Mouse (Mus musculus): ENCODE data around the gene Id2. TPM values are rescaled to one million over a fixed set of nuclear protein-coding genes. Genes with fewer than 3 reads are reported as not detected.

Id2 gene
- total and polyA plus RNA-seq, 2 experiments from 2014 or later = 239 to 515 TPM

DNA sequence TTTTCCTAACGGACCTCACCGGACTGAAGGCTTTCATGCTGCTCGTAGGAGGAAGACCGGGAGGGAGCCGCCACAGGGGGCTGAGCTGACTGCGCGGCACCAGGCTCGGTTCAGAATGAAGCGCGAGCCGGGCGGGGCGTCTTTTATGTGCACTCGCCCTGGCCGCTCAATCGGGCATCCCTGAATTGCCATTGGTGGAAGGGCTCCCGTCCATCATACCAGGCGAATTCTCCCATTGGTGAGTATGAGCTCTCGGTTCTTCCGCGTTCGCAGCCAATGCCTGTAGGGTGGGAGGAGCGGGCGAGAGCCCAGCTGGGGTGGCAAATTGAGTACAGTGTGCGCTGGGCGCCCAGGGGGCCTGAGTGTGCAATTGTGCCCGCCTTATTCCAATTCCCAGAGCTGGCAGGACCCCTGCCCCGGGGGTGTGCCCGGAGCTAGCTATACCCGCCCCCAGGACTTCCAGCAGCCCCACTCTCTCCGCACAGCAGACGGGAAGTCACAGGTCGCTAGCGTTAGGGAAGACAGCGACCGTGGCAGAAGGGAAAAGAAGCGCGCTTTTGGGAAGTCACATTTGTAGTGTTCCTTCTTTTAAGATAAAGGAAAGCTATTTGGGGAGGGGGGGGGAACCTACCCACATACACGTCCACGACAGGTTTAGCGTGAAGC lies 833 bp downstream of the Id2 start:
- under 1% methylated on average over 41 of the region's 41 CpGs for WGBS
- H3K4me3 ChIP-seq (ENCODE audit: low read depth, low read length) = peak overlapping the region; percentile 69
- peak overlapping the region; percentile 72 for H3K9ac ChIP-seq
- peak overlapping the region; percentile 92 for H3K27ac ChIP-seq (ENCODE audit: low read depth, low read length)
- ATAC-seq (peak; percentile 92), DNase-seq (peak; percentile 98)
- H3K4me1 ChIP-seq (ENCODE audit: insufficient read depth) = peaks cover 29% of the 10 kb centered on the region
- no peaks in the 10 kb centered on the region for H3K9me3 ChIP-seq (ENCODE audit: low read length)
- TF ChIP-seq CTCF (IDR thresholded peaks at IDR 0.05; ENCODE audit: low read depth) = peak; percentile 22
- H3K36me3 ChIP-seq (ENCODE audit: insufficient read depth) = no peaks in the 10 kb centered on the region
- H3K27me3 ChIP-seq (ENCODE audit: insufficient read depth, low read length) = no peaks in the 10 kb centered on the region
- peak overlapping the region; percentile 95 for H3K4me2 ChIP-seq (ENCODE audit: low read depth)

DNA sequence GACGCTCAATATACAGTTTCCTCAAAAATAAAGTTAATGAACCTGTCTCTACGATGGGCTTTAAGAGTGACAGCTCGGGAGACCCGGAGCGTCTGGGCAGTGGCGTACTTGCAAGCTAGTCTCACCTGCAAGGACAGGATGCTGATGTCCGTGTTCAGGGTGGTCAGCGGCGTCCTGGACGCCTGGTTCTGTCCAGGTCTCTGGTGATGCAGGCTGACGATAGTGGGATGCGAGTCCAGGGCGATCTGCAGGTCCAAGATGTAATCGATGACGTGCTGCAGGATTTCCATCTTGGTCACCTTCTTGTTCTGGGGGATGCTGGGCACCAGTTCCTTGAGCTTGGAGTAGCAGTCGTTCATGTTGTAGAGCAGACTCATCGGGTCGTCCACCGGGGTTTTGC lies 1.4 kb downstream of the Id2 start:
- peak overlapping the region; percentile 95 for H3K4me2 ChIP-seq (ENCODE audit: low read depth)
- WGBS = 2% methylated on average over 19 of the region's 19 CpGs
- no peak for DNase-seq
- H3K4me3 ChIP-seq (ENCODE audit: low read depth, low read length) = peak overlapping the region; percentile 69
- no peaks in the 10 kb centered on the region for H3K36me3 ChIP-seq (ENCODE audit: insufficient read depth)
- peaks cover 25% of the 10 kb centered on the region for H3K4me1 ChIP-seq (ENCODE audit: insufficient read depth)
- H3K9me3 ChIP-seq (ENCODE audit: low read length) = no peaks in the 10 kb centered on the region
- H3K9ac ChIP-seq = peak overlapping the region; percentile 72
- peak overlapping the region; percentile 84 for H3K27ac ChIP-seq (ENCODE audit: low read depth, low read length)
- H3K27me3 ChIP-seq (ENCODE audit: insufficient read depth, low read length) = no peaks in the 10 kb centered on the region
- ATAC-seq = peak; percentile 2
- TF ChIP-seq CTCF (IDR thresholded peaks at IDR 0.05; ENCODE audit: low read depth) = no peak

- no peaks in the 10 kb centered on the region for H3K27me3 ChIP-seq (ENCODE audit: insufficient read depth, low read length)
- H3K4me1 ChIP-seq (ENCODE audit: insufficient read depth) = peaks cover 24% of the 10 kb centered on the region
- H3K4me3 ChIP-seq (ENCODE audit: low read depth, low read length) = peak overlapping the region; percentile 69
- peak; percentile 65 for DNase-seq
- no peak for ATAC-seq
- no peaks in the 10 kb centered on the region for H3K36me3 ChIP-seq (ENCODE audit: insufficient read depth)
- WGBS = 1% methylated on average over 22 of the region's 22 CpGs
- H3K4me2 ChIP-seq (ENCODE audit: low read depth) = peak overlapping the region; percentile 95
- peak overlapping the region; percentile 72 for H3K9ac ChIP-seq
- H3K27ac ChIP-seq (ENCODE audit: low read depth, low read length) = peak overlapping the region; percentile 84
- H3K9me3 ChIP-seq (ENCODE audit: low read length) = no peaks in the 10 kb centered on the region
- TF ChIP-seq CTCF (IDR thresholded peaks at IDR 0.05; ENCODE audit: low read depth) = peak; percentile 39; the same call in 1 of the 2 replicates
Observed at GRCm38 (mm10) chr12:25094621-25095521, 2.1 kb downstream of the Id2 start.

DNA sequence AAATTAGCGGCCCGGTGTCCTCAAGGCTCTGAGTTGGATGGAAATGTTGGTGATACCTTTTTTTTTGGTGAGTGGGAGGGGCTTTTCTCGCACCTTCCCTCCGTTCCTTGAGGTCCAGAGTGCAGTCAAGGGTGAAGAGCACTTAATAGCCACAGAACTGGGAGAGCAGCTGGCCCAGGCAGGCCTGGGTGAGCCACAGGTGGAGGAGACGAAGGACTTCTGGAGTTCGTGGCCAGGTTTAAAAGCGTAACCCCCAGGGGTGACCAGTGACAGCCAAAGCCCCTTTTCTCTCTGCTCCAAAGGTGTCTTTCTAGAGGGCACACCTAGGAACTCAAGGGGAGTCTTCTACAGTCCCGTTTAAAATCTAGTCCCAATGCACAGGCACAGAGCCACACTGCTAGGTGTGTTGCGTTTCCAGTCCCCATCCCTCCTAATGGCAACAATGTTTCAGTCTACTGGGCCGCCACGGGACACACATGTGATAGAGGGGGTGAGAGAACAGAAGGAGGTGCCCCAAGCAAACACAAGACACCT lies 3.6 kb downstream of the Id2 start:
- Histone ChIP-seq H3K4me2 (ENCODE audit: low read depth) (peak overlapping the region; percentile 74), H3K4me1 (ENCODE audit: insufficient read depth) (peaks cover 22% of the 10 kb centered on the region), H3K36me3 (ENCODE audit: insufficient read depth) (no peaks in the 10 kb centered on the region), H3K4me3 (ENCODE audit: low read depth, low read length) (peak overlapping the region; percentile 33), H3K9ac (peak overlapping the region; percentile 39), H3K27me3 (ENCODE audit: insufficient read depth, low read length) (no peaks in the 10 kb centered on the region), H3K27ac (ENCODE audit: low read depth, low read length) (no peak overlapping the region; the same call in 1 of the 2 replicates), H3K9me3 (ENCODE audit: low read length) (no peaks in the 10 kb centered on the region)
- TF ChIP-seq CTCF (IDR thresholded peaks at IDR 0.05; ENCODE audit: low read depth) = no peak
- 21% methylated on average over 11 of the region's 11 CpGs for WGBS
- no peak for DNase-seq
- ATAC-seq = no peak

DNA sequence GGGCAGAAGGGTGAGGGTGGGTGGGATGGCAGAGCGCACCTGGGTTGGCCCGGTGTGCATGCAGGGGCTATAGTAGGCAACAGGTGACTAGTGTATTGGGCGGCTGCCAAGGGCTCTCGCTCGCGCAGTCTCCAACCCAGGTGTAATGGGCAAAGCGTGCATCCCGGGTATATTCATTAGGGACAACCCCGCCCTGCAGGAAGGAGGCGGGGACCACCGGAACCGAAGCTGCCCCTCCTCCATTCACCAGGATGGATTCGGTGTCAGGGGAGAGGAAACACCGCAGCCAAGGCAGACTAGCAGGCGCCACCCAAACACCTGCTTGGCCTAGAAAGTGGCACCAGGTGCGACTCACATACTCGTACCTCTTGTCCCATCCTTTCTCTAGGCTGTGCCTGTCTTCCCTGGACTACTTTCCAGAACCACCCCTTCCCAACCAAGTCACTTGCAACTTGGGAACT lies 4.2 kb downstream of the Id2 start:
- no peaks in the 10 kb centered on the region for H3K9me3 ChIP-seq (ENCODE audit: low read length)
- 3% methylated on average over 17 of the region's 17 CpGs for WGBS
- H3K4me1 ChIP-seq (ENCODE audit: insufficient read depth) = peaks cover 18% of the 10 kb centered on the region
- H3K4me2 ChIP-seq (ENCODE audit: low read depth) = peak overlapping the region; percentile 74
- no peaks in the 10 kb centered on the region for H3K36me3 ChIP-seq (ENCODE audit: insufficient read depth)
- H3K9ac ChIP-seq = peak overlapping the region; percentile 39
- DNase-seq = no peak
- peak overlapping the region; percentile 54 for H3K27ac ChIP-seq (ENCODE audit: low read depth, low read length)
- no peak for ATAC-seq
- TF ChIP-seq CTCF (IDR thresholded peaks at IDR 0.05; ENCODE audit: low read depth) = no peak
- H3K27me3 ChIP-seq (ENCODE audit: insufficient read depth, low read length) = no peaks in the 10 kb centered on the region
- H3K4me3 ChIP-seq (ENCODE audit: low read depth, low read length) = peak overlapping the region; percentile 33

DNA sequence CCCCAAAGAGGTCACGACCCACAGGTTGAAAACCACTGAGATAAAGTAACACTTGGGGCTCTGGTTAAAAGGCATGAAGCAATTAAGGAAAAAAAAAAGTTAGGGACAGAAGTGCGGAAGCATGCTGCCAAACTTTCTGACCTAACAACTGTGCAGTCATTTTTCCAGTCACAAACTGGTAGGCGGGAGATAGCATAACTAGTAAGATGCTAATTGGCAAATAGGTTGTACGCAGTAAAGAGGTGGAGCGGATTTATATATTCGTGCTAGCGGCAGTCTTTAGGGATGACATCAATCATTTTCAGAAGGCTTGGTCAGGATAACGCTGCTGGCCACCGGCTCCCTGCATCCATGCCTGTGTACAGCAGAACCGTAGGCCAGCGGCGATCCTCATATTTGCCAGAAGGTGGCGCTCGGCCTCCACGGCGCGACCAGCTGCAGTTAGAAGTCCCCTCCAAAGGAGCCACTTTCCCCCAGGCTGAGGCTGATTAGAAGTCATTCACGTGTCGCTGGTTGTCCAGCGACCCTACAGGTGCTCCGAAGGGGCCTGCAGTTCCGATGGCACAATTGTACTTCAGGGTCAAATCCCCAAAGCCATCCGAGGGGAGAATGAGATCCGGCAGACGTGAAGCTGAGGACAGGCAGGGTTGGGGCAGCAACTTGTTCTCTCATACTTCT lies 4.8 kb downstream of the Id2 start:
- peak overlapping the region; percentile 54 for H3K27ac ChIP-seq (ENCODE audit: low read depth, low read length)
- H3K4me2 ChIP-seq (ENCODE audit: low read depth) = peak overlapping the region; percentile 74
- H3K27me3 ChIP-seq (ENCODE audit: insufficient read depth, low read length) = no peaks in the 10 kb centered on the region
- peaks cover 12% of the 10 kb centered on the region for H3K4me1 ChIP-seq (ENCODE audit: insufficient read depth)
- H3K9me3 ChIP-seq (ENCODE audit: low read length) = no peaks in the 10 kb centered on the region
- DNase-seq (peak; percentile 94), ATAC-seq (peak; percentile 37; the same call in 1 of the 2 replicates)
- peak overlapping the region; percentile 39 for H3K9ac ChIP-seq
- 8% methylated on average over 25 of the region's 25 CpGs for WGBS
- TF ChIP-seq CTCF (IDR thresholded peaks at IDR 0.05; ENCODE audit: low read depth) = peak; percentile 99
- peak overlapping the region; percentile 33 for H3K4me3 ChIP-seq (ENCODE audit: low read depth, low read length)
- no peaks in the 10 kb centered on the region for H3K36me3 ChIP-seq (ENCODE audit: insufficient read depth)

Measured in forebrain, postnatal 0 days (tissue).